Mouse (Mus musculus) G1E (cell line): Measurements from ENCODE around the gene Ooep.

Experiments used
- CTCF ChIP-seq: IDR thresholded peaks from 2 replicates; pipeline ENCODE4 v1.5.1; 2012; ENCODE audit warnings: low read depth, low read length, inconsistent platforms, mixed read lengths
- GATA1 ChIP-seq: IDR thresholded peaks from 2 replicates; pipeline ENCODE4 v1.6.1; 2012; ENCODE audit warnings: borderline replicate concordance, low read length, inconsistent platforms, mixed read lengths
- GATA2 ChIP-seq: IDR thresholded peaks from 2 replicates; pipeline ENCODE4 v1.6.1; 2012; ENCODE audit warnings: low read depth, low read length, inconsistent platforms, borderline replicate concordance
- POLR2AphosphoS5 ChIP-seq: IDR thresholded peaks from 2 replicates; pipeline ENCODE4 v1.6.1; 2012; ENCODE audit warnings: low read depth, low read length, inconsistent platforms; ENCODE audit not compliant: insufficient replicate concordance

DNA sequence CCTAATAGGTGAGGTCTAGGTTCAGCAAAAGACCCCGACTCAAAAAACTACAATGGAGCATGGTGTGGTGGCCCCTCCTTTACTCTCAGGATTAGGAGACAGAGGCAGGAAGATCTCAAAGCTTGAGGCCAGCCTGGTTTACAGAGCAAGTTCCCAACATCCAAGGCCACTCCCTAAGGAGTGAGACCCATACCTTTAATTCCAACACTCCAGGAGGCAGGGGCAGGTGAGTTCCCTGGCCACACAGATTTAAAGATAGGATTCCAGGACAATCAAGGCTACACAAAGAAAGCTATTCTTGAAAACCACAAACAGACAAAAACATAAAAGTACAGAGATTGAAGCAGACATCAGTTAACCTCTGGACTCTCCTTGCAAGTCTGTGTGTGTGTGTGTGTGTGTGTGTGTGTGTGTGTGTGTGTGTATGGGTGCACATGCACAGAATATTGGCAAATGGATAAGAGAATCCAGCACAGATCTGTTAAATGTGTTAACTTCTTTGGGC lies 3.6 kb downstream of the Ooep start:
- TF ChIP-seq CTCF (no peak), GATA1 (no peak), POLR2AphosphoS5 (no peak), GATA2 (no peak)
